Mouse (Mus musculus): ENCODE data around the gene Fbxw5. TPM values are rescaled to one million over a fixed set of nuclear protein-coding genes. Genes with fewer than 3 reads are reported as not detected.

Fbxw5 gene
- 44.3 and 46.1 TPM in 2 replicates for polyA plus RNA-seq (2012; rRNA removed)

DNA sequence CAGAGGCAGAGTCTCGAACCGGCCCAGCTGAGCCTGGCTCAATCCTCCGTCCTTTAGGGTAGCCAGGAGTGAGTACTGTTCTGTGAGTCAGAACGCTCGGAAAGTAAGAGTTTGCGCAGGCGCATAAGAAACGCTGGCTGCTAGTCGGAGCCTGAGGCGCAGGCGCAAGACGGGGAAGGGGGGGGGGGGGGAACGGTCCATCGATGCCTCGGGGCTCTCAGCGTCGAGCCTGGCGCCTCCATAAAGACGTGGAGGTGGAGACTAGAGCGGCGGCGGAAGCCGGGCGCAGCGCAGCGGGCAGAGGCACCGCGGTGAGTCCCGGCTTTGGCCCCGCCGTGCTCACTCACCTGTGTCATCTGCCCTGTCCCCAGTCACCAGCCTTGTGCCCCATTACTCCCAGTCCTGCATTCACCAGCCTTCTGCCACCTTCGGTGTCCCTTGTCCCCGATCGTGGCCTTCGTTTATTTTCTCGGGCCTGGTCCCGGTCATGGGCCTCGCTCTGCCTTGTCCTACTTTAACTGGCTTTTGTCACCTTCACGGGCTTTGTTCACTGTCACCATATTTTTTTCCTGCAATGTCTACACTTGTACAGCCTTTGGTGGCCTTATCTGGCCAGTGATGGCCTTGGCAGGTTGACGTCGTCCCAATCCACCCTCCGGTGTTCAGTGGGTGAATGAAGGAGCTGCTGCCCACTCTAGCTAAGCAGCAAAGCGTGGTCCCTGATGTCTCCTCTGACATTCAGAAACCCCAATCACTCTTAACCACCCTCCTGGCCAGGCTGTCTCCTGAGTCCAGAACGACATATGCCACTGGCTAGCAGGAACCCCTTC, at the start of gene Fbxw5:
Gene Fbxw5, plus strand, starts transcription at position 175 of the 830 bp plus-strand sequence.
- no peak for TF ChIP-seq CTCF (IDR thresholded peaks at IDR 0.05; ENCODE audit: extremely low read depth, insufficient read depth, low read length)
- peak; percentile 78 for TF ChIP-seq POLR2A (IDR thresholded peaks at IDR 0.05; ENCODE audit: extremely low read depth, insufficient read depth, low read length)
- Histone ChIP-seq H3K27ac (ENCODE audit: insufficient read depth, low read length) (peak within 1 kb of the TSS; percentile 68), H3K4me3 (ENCODE audit: insufficient read depth, low read length) (peak within 1 kb of the TSS; percentile 92), H3K4me1 (ENCODE audit: control insufficient read depth, insufficient read depth, low read length) (no peaks in the 10 kb centered on the region; the same call in 1 of the 2 replicates)

DNA sequence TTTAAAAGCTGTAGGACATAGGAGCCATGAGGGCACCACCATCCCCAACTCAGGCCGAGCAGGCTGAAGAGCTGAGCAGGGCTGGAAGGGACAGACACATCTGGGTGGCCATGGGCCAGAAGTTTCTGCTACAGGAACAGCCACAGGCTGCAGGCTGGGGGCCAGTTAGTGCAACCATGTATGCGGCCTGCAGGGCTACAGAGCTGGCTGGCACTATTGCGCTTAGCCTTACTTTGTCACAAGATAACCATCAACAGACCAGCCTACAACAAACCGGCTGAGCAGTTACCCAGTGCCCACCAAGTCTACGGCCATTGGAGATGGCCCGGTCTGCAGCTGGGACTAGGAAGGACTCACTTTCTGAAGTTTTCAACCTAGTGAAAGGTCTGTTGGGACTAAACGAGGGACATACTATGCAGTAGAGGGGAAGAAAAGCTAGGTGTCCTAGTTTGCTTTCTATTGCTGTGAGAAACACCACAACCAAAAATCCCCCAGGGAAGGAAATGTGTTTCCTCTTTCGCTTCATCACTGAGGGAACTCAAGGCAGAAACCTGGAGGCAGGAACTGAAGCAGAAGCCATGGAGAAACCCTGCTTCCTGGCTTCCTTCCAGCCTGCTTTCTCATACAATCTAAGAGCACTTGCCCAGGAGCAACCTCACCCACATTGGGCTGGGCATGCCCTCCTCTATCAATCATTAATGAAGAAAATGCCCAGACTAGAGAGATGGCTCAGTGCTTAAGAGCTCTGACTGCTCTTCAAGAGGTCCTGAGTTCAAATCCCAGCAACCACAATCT, 49.5 kb upstream of the Fbxw5 start:
- Histone ChIP-seq H3K4me1 (ENCODE audit: control insufficient read depth, insufficient read depth, low read length) (no peaks in the 10 kb centered on the region), H3K4me3 (ENCODE audit: insufficient read depth, low read length) (no peak overlapping the region), H3K27ac (ENCODE audit: insufficient read depth, low read length) (no peak overlapping the region)
- TF ChIP-seq POLR2A (IDR thresholded peaks at IDR 0.05; ENCODE audit: extremely low read depth, insufficient read depth, low read length) = no peak
- no peak for TF ChIP-seq CTCF (IDR thresholded peaks at IDR 0.05; ENCODE audit: extremely low read depth, insufficient read depth, low read length)

DNA sequence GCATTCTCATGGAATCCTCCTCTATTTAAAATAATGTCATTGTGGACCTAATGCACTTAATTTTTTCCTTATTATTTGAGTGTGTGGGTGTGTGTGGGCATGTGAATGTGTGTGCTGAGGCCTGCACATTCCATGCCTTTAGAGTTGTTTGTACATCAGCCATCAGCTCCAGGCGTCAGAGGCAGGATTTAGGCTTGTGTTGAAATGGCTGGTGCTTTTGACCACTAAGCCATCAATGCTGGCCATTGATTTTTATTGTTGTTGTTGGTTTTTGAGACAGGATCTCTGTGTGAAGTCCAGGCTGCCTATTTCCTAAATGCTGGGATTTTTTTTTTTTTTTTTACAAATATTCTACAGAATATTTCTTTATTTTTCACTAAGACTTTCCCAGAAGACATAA, 47.6 kb upstream of the Fbxw5 start:
- Histone ChIP-seq H3K27ac (ENCODE audit: insufficient read depth, low read length) (no peak overlapping the region), H3K4me1 (ENCODE audit: control insufficient read depth, insufficient read depth, low read length) (no peaks in the 10 kb centered on the region), H3K4me3 (ENCODE audit: insufficient read depth, low read length) (no peak overlapping the region)
- TF ChIP-seq POLR2A (IDR thresholded peaks at IDR 0.05; ENCODE audit: extremely low read depth, insufficient read depth, low read length) (no peak), CTCF (IDR thresholded peaks at IDR 0.05; ENCODE audit: extremely low read depth, insufficient read depth, low read length) (no peak)

DNA sequence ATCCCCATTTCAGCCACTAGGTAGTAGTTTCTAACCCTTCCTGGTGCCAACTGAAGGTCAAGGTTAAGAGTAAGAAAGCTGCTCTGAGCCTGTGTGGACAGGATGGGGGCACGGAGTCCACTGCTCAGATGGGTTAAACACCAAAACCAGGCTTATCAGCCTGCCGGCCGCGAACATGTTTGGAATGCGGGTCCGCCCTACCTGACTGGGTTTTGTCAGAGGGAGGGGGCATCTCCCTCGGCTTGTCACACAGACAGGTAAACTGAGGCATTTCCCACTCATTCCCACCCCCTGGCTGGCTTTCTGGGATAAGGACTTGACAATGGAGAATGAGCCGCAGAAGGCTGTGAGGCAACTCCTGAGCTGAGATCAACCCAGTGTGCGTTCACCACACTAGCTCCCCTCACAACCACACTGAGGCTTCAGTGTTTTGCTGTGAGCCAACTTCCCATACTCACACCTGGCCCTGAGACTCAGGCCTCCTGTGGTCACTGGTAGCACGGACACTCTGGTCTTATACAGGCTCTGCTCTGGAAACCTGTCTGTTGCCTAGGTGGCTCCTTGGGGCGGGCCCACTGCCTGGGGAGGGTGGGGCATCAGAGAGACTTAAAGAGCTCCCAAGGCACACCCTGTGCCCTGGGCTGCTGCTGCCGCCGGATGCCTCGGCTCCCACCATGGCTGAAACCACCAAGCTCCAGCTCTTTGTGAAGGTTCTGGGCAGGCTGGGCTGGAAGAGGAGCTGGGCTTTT, 44.2 kb upstream of the Fbxw5 start, which contains the start of gene Clic3:
Gene Clic3, plus strand, starts transcription at position 634 of the 749 bp plus-strand sequence.
- Histone ChIP-seq H3K27ac (ENCODE audit: insufficient read depth, low read length) (no peak within 1 kb of the TSS), H3K4me1 (ENCODE audit: control insufficient read depth, insufficient read depth, low read length) (peaks cover 2% of the 10 kb centered on the region), H3K4me3 (ENCODE audit: insufficient read depth, low read length) (no peak within 1 kb of the TSS)
- TF ChIP-seq POLR2A (IDR thresholded peaks at IDR 0.05; ENCODE audit: extremely low read depth, insufficient read depth, low read length) = no peak
- no peak for TF ChIP-seq CTCF (IDR thresholded peaks at IDR 0.05; ENCODE audit: extremely low read depth, insufficient read depth, low read length)

DNA sequence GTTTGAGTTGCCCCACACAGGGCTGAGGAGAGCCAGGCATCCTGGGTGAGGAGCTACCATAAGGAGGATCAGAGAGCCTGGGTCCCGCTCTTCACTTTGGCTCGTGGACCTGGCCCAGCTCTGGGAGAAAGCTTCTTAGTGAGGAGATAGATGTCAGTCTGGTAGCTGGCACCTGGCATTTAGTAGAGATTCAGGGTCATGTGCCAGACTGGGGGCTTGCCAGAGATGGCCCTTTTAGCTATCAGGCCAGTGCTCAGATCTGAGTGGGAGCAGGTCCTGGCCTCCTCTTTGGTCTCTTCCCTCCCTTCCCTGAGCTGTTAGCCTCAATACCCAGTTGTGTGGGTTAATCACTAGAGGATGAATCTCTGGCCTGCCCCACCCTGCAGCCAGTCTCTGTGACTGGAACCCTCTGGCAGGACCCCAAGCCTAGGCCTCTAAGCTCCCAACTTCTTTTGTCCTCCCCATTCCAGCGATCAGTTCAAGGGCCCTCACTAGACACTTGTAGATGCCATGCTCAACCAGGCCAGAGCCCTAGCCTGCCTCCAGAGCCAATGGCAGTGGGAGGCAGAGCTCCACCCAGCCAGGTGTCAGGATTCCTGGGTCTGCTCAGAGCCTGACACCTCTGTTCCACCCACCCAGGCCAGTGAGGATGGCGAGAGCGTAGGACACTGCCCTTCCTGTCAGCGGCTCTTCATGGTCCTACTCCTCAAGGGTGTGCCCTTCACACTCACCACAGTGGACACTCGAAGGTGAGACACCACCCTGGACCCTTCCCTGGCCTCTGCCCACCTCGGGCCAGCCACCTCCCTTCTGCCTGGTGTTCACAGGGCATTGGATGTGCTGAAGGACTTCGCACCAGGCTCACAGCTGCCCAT, 43.3 kb upstream of the Fbxw5 start:
- no peak for TF ChIP-seq CTCF (IDR thresholded peaks at IDR 0.05; ENCODE audit: extremely low read depth, insufficient read depth, low read length)
- no peak; the same call in 1 of the 2 replicates for TF ChIP-seq POLR2A (IDR thresholded peaks at IDR 0.05; ENCODE audit: extremely low read depth, insufficient read depth, low read length)
- Histone ChIP-seq H3K4me1 (ENCODE audit: control insufficient read depth, insufficient read depth, low read length) (peaks cover 5% of the 10 kb centered on the region), H3K27ac (ENCODE audit: insufficient read depth, low read length) (no peak overlapping the region), H3K4me3 (ENCODE audit: insufficient read depth, low read length) (no peak overlapping the region)

DNA sequence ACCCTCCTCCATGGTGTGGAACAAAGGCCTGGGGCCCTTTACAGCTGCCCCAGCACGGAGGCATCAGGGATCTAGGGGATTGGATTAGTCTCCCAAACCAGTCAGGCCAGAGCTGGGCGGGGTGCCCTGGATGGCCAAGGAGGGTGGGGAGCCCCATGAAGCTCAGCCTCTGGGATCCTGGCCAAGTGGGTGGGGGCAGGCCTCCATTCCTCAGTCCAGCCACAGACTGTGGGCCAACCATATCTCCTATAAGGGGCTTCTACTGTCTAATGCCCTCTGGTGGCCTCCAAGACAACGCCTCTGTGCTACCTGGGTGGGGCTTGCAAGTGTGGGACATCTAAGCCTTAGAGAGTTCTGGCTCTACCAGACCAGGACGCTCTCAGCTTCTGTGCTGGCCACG, 41.6 kb upstream of the Fbxw5 start:
- TF ChIP-seq POLR2A (IDR thresholded peaks at IDR 0.05; ENCODE audit: extremely low read depth, insufficient read depth, low read length) (no peak), CTCF (IDR thresholded peaks at IDR 0.05; ENCODE audit: extremely low read depth, insufficient read depth, low read length) (no peak)
- Histone ChIP-seq H3K4me1 (ENCODE audit: control insufficient read depth, insufficient read depth, low read length) (peaks cover 5% of the 10 kb centered on the region), H3K27ac (ENCODE audit: insufficient read depth, low read length) (no peak overlapping the region)

DNA sequence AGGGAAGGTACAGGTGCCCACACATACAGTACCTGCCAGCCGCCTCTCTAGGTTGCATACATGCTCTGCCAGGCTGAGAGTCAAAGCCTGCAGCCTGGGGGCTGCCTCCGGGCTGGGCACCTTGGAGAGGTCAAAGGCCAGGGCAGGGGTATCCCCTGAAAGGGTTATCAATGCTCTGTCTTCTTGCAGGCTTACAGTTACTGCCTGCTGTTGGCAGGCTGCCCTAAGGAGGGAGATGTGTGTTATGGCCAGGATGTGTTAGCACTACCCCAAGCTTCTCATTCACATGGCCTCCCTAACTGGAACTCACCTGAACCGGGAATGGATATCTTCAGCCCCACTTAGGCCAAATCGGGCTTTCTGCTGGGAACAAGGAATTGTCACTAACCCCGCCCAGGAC, 40.4 kb upstream of the Fbxw5 start:
- Histone ChIP-seq H3K4me3 (ENCODE audit: insufficient read depth, low read length) (peak overlapping the region; percentile 82), H3K27ac (ENCODE audit: insufficient read depth, low read length) (peak overlapping the region; percentile 80), H3K4me1 (ENCODE audit: control insufficient read depth, insufficient read depth, low read length) (peaks cover 5% of the 10 kb centered on the region)
- TF ChIP-seq CTCF (IDR thresholded peaks at IDR 0.05; ENCODE audit: extremely low read depth, insufficient read depth, low read length) (no peak), POLR2A (IDR thresholded peaks at IDR 0.05; ENCODE audit: extremely low read depth, insufficient read depth, low read length) (no peak)

More for the DNA sequence above, 41.6 kb upstream of the Fbxw5 start:
- no peak overlapping the region for H3K4me3 ChIP-seq (ENCODE audit: insufficient read depth, low read length)

DNA sequence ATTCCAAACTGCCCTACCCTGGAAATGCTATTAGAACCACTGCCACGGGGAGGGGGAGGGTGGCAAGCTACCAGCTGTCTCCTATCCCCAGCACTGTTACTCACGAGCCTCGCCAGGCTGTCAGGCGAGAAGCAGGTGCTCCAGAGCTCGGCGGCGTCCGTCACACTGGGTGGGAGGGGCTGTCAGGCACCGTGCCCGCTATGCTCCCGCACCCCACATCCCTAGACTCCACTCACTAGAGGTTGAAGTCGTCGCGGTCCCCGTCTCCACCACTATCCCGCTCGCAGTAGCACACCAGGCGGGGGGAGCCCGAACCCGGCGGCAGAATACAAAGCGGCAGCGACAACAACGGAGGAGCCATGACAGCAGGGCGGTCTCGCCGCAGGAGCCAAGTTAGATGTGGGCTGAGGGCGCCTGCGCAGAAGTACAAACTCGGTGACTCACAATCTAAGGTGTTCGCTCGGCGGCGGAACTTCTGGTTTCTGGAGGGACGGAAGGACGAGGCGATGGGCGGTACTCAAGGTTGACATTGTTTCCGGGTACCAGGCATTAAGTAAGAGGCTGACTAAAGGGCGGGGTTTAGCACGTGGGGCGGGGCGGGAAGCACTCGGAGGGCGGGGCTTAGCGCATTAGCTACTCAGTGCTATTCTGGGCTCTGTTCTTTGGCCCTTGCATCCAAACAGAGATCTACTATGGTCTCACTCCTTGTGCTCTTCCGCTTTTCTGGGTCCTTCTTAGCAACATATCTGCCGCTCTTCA, 39.8 kb upstream of the Fbxw5 start, which contains the start of gene Paxx:
Gene Paxx, minus strand, starts transcription at position 544 of the 759 bp plus-strand sequence.
- no peak for TF ChIP-seq CTCF (IDR thresholded peaks at IDR 0.05; ENCODE audit: extremely low read depth, insufficient read depth, low read length)
- TF ChIP-seq POLR2A (IDR thresholded peaks at IDR 0.05; ENCODE audit: extremely low read depth, insufficient read depth, low read length) = peak; percentile 84; the same call in 1 of the 2 replicates
- peak within 1 kb of the TSS; percentile 80 for H3K27ac ChIP-seq (ENCODE audit: insufficient read depth, low read length)
- H3K4me1 ChIP-seq (ENCODE audit: control insufficient read depth, insufficient read depth, low read length) = peaks cover 5% of the 10 kb centered on the region

More for the DNA sequence above, 39.8 kb upstream of the Fbxw5 start, which contains the start of gene Paxx:
- H3K4me3 ChIP-seq (ENCODE audit: insufficient read depth, low read length) = peak within 1 kb of the TSS; percentile 82

Measured in cortical plate, adult 2 months (tissue).